Mouse (Mus musculus) urinary bladder, adult 18-20 months (tissue): ENCODE data around the gene Otop1.

Experiments used
- DNase-seq, 2 experiments: peaks; one replicate each; pipeline ENCODE4 v3.0.0; 2022; ENCODE audit warnings: low spot score in 2 of 2, mixed read lengths in 2 of 2

Gene Otop1

GRCm38 (mm10) chr5:38275771-38276170 is at the start of gene Otop1:
Gene Otop1, plus strand, starts transcription at chr5:38275972.
- DNase-seq, result no peak

- peak in 1 of 2 experiments; percentile 17 for DNase-seq
Observed at GRCm38 (mm10) chr5:38235422-38235821, 40.4 kb upstream of the Otop1 start.

GRCm38 (mm10) chr5:38236627-38237026 is 39.1 kb upstream of the Otop1 start:
- no peak for DNase-seq

- DNase-seq, result no peak
Observed at GRCm38 (mm10) chr5:38240727-38241472, 34.9 kb upstream of the Otop1 start.

- no peak for DNase-seq
Observed at GRCm38 (mm10) chr5:38241473-38241834, 34.3 kb upstream of the Otop1 start.

- DNase-seq, result no peak
Observed at GRCm38 (mm10) chr5:38241966-38242365, 33.8 kb upstream of the Otop1 start.

GRCm38 (mm10) chr5:38255195-38255594 is 20.6 kb upstream of the Otop1 start:
- no peak for DNase-seq

- no peak for DNase-seq
Observed at GRCm38 (mm10) chr5:38255644-38256043, 20.1 kb upstream of the Otop1 start.

GRCm38 (mm10) chr5:38256551-38256950 is 19.2 kb upstream of the Otop1 start:
- no peak for DNase-seq

GRCm38 (mm10) chr5:38258034-38258772 is 17.6 kb upstream of the Otop1 start:
- DNase-seq, result no peak

GRCm38 (mm10) chr5:38258773-38259146 is 17.0 kb upstream of the Otop1 start:
- DNase-seq, result no peak

- no peak for DNase-seq
Observed at GRCm38 (mm10) chr5:38259455-38260106, 16.2 kb upstream of the Otop1 start.

GRCm38 (mm10) chr5:38260107-38260682 is 15.6 kb upstream of the Otop1 start, which contains the start of gene Tmem128:
Gene Tmem128, plus strand, starts transcription at chr5:38260185.
- DNase-seq, result peak; percentile 35 to 60

GRCm38 (mm10) chr5:38270942-38271341 is 4.8 kb upstream of the Otop1 start:
- no peak for DNase-seq

GRCm38 (mm10) chr5:38273831-38274230 is 1.9 kb upstream of the Otop1 start:
- DNase-seq, result no peak

- no peak for DNase-seq
Observed at GRCm38 (mm10) chr5:38276451-38276850, 679 bp downstream of the Otop1 start.

- no peak for DNase-seq
Observed at GRCm38 (mm10) chr5:38277098-38277866, 1.5 kb downstream of the Otop1 start.

- DNase-seq, result no peak
Observed at GRCm38 (mm10) chr5:38277936-38278600, 2.3 kb downstream of the Otop1 start.

- DNase-seq, result no peak
Observed at GRCm38 (mm10) chr5:38280075-38280474, 4.3 kb downstream of the Otop1 start.

- DNase-seq, result no peak
Observed at GRCm38 (mm10) chr5:38285724-38286123, 10.0 kb downstream of the Otop1 start.

GRCm38 (mm10) chr5:38288476-38288875 is 12.7 kb downstream of the Otop1 start:
- no peak for DNase-seq
